Mouse (Mus musculus) thymus, adult 2 months (tissue): ENCODE results near the gene Olfr691. TPM values are rescaled to one million over a fixed set of nuclear protein-coding genes. Genes with fewer than 3 reads are reported as not detected.

Experiments
- DNase-seq: peaks from one replicate; pipeline ENCODE4 v3.0.0; 2021
- H3K27ac ChIP-seq: fragments of 200-500 bp; 2 replicates; pipeline ENCODE4 v1.5.1; 2012; ENCODE audit warnings: low read length, control low read depth; ENCODE audit not compliant: control insufficient read depth, insufficient read depth
- H3K27me3 ChIP-seq: fragments of 200-500 bp; 2 replicates; pipeline ENCODE4 v1.6.1; 2012; ENCODE audit warnings: mild to moderate bottlenecking, low read length, moderate library complexity, mixed read lengths; ENCODE audit not compliant: control insufficient read depth, insufficient read depth
- H3K36me3 ChIP-seq: fragments of 200-500 bp; 2 replicates; pipeline ENCODE4 v1.6.1; 2012; ENCODE audit warnings: mild to moderate bottlenecking, low read length, moderate library complexity; ENCODE audit not compliant: control insufficient read depth, insufficient read depth
- H3K4me1 ChIP-seq: fragments of 200-500 bp; replicated peaks from 2 replicates; pipeline ENCODE4 v1.6.1; 2012; ENCODE audit warnings: low read length; ENCODE audit not compliant: control insufficient read depth, insufficient read depth
- H3K4me3 ChIP-seq: fragments of 200-500 bp; 2 replicates; pipeline ENCODE4 v1.5.1; 2012; ENCODE audit warnings: mild to moderate bottlenecking, low read length, control low read depth, moderate library complexity; ENCODE audit not compliant: control insufficient read depth, insufficient read depth
- CTCF ChIP-seq: fragments of 200-500 bp; IDR thresholded peaks from 2 replicates; pipeline ENCODE4 v1.5.1; 2012; ENCODE audit warnings: mild to moderate bottlenecking, control low read depth, low read length, moderate library complexity, borderline replicate concordance; ENCODE audit not compliant: control insufficient read depth, poor library complexity, insufficient read depth; ENCODE audit errors: extremely low read depth
- POLR2A ChIP-seq: fragments of 200-500 bp; IDR thresholded peaks from 2 replicates; pipeline ENCODE4 v1.6.1; 2012; ENCODE audit warnings: mild to moderate bottlenecking, low read length, control low read depth, moderate library complexity; ENCODE audit not compliant: control insufficient read depth, poor library complexity, insufficient read depth; ENCODE audit errors: extremely low read depth
- WGBS: fragments of 180-500 bp; shearing (Covaris S2); methylation state at CpG from one replicate; pipeline ENCODE4 v1.1.7; 2018; 5-methylcytosine and 5-hydroxymethylcytosine counted together
- polyA plus RNA-seq: library from polyadenylated mRNA; depleted of rRNA; stranded (reverse); fragments of >200 nt; gene quantifications from 2 replicates; pipeline ENCODE4 v1.2.3, GENCODE M21; 2012; rRNA removed

Gene Olfr691
- polyA plus RNA-seq, 1 experiment: not detected

DNA sequence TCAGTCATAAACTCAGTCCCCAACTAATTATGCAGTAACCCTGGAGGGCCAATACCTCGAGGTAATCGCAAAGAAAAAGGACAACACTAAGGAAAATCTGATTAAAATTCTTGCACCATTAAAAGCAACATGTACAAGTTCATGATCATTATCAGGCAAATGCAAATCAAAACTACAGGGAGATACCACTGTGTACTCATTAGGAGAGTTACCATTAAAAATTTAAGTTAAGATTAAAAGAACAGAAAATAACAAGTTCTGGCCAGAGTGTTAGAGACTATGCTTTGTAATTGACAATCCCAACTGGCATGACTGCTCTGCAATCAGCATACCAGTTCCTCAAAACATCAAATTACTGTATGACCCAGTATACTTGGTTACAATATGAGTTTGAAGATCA lies 682 bp upstream of the Olfr691 start:
- Histone ChIP-seq H3K4me3 (no peak overlapping the region), H3K4me1 (no peaks in the 10 kb centered on the region), H3K27me3 (no peaks in the 10 kb centered on the region), H3K27ac (no peak overlapping the region), H3K36me3 (no peaks in the 10 kb centered on the region)
- WGBS: 84% methylated on average over 2 of the region's 2 CpGs
- TF ChIP-seq POLR2A (no peak), CTCF (no peak)
- no peak for DNase-seq

DNA sequence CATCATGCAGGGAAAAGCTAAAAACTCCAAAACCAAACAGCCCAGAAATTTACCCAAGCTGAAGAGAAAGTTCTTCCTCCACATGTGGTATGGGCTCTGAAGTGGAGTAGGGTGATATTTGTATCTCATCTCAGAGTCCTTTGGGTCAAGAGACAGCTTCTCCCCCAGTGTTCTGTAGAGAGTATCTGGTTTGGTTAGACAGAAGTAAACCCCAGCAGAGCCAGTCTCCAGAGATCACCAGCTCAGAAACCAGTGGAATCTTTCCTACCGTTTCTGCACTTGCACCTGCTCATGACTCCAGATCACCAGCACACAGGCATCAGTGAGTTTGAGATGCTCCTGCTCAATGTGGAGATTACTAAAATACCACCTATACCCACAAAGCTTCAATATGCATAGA lies 8.1 kb downstream of the Olfr691 start, which contains the start of gene Olfr690:
Gene Olfr690, minus strand, starts transcription at position 101 of the 400 bp plus-strand sequence.
- Histone ChIP-seq H3K27ac (no peak within 1 kb of the TSS), H3K4me1 (no peaks in the 10 kb centered on the region), H3K4me3 (no peak within 1 kb of the TSS), H3K36me3 (no peaks in the 10 kb centered on the region), H3K27me3 (no peaks in the 10 kb centered on the region)
- no peak for DNase-seq
- TF ChIP-seq CTCF: no peak
- no peak for TF ChIP-seq POLR2A
- 81% methylated on average over 1 of the region's 1 CpGs for WGBS

DNA sequence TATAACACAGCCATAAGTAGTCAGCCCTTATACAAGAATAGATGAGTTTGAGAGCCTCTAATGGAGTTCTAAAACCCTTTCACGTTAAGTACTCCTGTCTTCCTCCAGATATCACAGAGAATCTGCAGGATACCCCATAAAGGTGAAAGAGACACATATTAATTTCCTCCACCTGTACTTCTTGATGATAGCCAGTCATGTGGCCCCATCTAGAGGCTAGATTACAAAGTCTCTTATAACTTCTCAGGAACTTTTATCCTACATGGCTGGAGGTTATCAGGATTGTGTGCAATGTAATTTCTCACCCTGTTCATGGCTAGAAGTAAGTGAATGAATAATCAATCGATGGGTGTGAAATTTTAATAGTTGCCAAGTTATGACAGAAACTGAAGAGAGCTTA lies 16.8 kb downstream of the Olfr691 start:
- Histone ChIP-seq H3K27me3 (no peaks in the 10 kb centered on the region), H3K36me3 (no peaks in the 10 kb centered on the region), H3K4me3 (no peak overlapping the region), H3K4me1 (no peaks in the 10 kb centered on the region), H3K27ac (no peak overlapping the region)
- TF ChIP-seq CTCF (no peak), POLR2A (no peak)
- 79% methylated on average over 2 of the region's 2 CpGs for WGBS
- no peak for DNase-seq

DNA sequence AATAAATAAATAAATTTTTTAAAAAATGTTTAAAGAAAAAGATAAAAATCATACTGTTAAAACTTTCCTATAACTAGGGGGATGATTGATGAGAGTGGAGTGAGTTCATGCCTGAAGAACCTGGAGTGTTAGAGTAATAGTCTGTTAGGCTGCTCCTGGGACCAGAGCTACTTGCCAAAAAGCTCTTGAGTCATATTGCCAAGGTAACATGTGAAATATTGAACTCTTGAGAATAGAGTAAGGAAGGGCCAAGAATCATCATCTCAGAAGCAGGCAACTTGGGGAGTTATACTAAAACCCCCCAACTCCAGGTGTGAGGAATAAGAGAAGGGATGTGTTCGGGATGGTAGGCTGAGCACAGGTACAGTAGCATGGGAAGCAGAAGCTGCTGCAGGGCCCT lies 31.2 kb downstream of the Olfr691 start, which contains the start of gene Olfr689:
Gene Olfr689, plus strand, starts transcription at position 301 of the 400 bp plus-strand sequence.
- Histone ChIP-seq H3K36me3 (no peaks in the 10 kb centered on the region), H3K27ac (no peak within 1 kb of the TSS), H3K4me3 (no peak within 1 kb of the TSS), H3K4me1 (no peaks in the 10 kb centered on the region), H3K27me3 (no peaks in the 10 kb centered on the region)
- TF ChIP-seq POLR2A (no peak), CTCF (no peak)
- WGBS: 84% methylated on average over 1 of the region's 1 CpGs
- no peak for DNase-seq

DNA sequence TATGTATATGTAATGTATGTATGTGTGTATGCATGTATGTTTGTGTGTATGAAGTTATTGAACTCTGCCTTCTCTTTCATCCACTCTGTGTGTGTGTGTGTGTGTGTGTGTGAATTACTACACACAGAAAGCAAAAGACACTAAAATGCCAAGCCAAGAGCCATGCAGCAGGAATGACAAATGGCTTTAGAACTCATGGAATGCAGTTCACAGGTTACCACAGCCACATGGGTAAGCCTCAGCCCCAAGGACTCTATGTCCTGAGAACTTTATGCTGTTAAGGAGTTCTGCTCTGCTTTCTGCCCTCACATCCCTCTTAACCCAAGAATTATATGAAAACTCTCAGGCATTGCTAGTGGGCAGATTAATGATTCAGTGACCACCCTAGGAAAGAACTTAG lies 52.0 kb downstream of the Olfr691 start:
- H3K4me3 ChIP-seq: no peak overlapping the region
- H3K4me1 ChIP-seq: no peaks in the 10 kb centered on the region

DNA sequence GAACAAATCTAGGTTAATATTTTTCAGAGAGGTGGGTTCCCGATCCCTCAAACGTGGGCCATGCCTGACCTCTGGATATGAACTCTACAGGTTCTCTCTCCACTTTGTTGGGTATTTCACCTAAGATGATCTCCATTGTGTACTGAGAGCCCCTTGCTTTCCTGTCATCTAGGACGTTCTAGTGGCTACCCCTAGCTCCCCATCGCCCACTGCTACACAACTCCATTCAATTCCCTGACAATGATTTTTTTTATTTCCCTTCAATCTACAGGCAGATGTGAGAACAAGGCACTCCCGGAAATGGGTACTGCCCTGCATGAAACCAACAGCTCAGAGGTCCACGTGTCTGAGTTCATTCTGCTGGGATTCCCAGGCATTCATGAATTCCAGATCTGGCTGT lies 54.3 kb downstream of the Olfr691 start, which contains the start of gene Olfr688:
Gene Olfr688, plus strand, starts transcription at position 301 of the 400 bp plus-strand sequence.
- WGBS: 84% methylated on average over 6 of the region's 6 CpGs
- TF ChIP-seq CTCF (no peak), POLR2A (no peak)

More for the DNA sequence above, 52.0 kb downstream of the Olfr691 start:
- no peaks in the 10 kb centered on the region for H3K36me3 ChIP-seq
- DNase-seq: no peak
- H3K27ac ChIP-seq: no peak overlapping the region
- TF ChIP-seq CTCF (no peak), POLR2A (no peak)
- no peaks in the 10 kb centered on the region for H3K27me3 ChIP-seq

More for the DNA sequence above, 54.3 kb downstream of the Olfr691 start, which contains the start of gene Olfr688:
- Histone ChIP-seq H3K36me3 (no peaks in the 10 kb centered on the region), H3K27me3 (no peaks in the 10 kb centered on the region), H3K4me3 (no peak within 1 kb of the TSS), H3K27ac (no peak within 1 kb of the TSS), H3K4me1 (no peaks in the 10 kb centered on the region)
- DNase-seq: no peak

Other genes with a start within 250 kb of the Olfr691 start
- not detected in 2 replicates for gene Olfr680-ps1, start 249.5 kb downstream of the Olfr691 start, polyA plus RNA-seq
- not detected in 2 replicates for gene Olfr681, start 225.4 kb downstream of the Olfr691 start, polyA plus RNA-seq
- not detected in 2 replicates for gene Olfr683, start 195.3 kb downstream of the Olfr691 start, polyA plus RNA-seq
- not detected in 2 replicates for gene Olfr684, start 178.6 kb downstream of the Olfr691 start, polyA plus RNA-seq
- not detected in 2 replicates for gene Olfr685, start 156.3 kb downstream of the Olfr691 start, polyA plus RNA-seq
- gene Olfr686, start 134.8 kb downstream of the Olfr691 start, polyA plus RNA-seq: not detected in 2 replicates
- gene Olfr688, start 54.2 kb downstream of the Olfr691 start, polyA plus RNA-seq: not detected in 2 replicates
- gene Olfr689, start 31.1 kb downstream of the Olfr691 start, polyA plus RNA-seq: not detected in 2 replicates
- not detected in 2 replicates for gene Olfr690, start 8.2 kb downstream of the Olfr691 start, polyA plus RNA-seq
- not detected in 2 replicates for gene Olfr692, start 26.0 kb upstream of the Olfr691 start, polyA plus RNA-seq
- 0.08 TPM in 1 of 2 replicates, not detected in the other for gene Gm5901, start 32.8 kb upstream of the Olfr691 start, polyA plus RNA-seq
- gene Fam160a2, start 57.8 kb upstream of the Olfr691 start, polyA plus RNA-seq: 36.6 and 52.6 TPM in 2 replicates
- gene Cnga4, start 62.3 kb upstream of the Olfr691 start, polyA plus RNA-seq: 0.19 TPM in 1 of 2 replicates, not detected in the other
- 0.24 and 0.28 TPM in 2 replicates for gene Cckbr, start 83.5 kb upstream of the Olfr691 start, polyA plus RNA-seq
- 12.7 and 14.5 TPM in 2 replicates for gene Cavin3, start 140.0 kb upstream of the Olfr691 start, polyA plus RNA-seq
- 43.3 and 47.7 TPM in 2 replicates for gene Smpd1, start 212.1 kb upstream of the Olfr691 start, polyA plus RNA-seq
- gene Apbb1, start 239.4 kb upstream of the Olfr691 start, polyA plus RNA-seq: 17.7 and 34.8 TPM in 2 replicates